Mouse (Mus musculus) thymus, postnatal 14 days (tissue): ENCODE measurements at regions not wholly inside any gene's neighbourhood (a gene's known extent, or its start where the extent isn't known, plus 50 kb on each side); places are given as distances from the start of the nearest gene placed in this dataset.

ENCODE experiments used
- DNase-seq: peaks from one replicate; pipeline ENCODE4 v3.0.0; 2021

DNA sequence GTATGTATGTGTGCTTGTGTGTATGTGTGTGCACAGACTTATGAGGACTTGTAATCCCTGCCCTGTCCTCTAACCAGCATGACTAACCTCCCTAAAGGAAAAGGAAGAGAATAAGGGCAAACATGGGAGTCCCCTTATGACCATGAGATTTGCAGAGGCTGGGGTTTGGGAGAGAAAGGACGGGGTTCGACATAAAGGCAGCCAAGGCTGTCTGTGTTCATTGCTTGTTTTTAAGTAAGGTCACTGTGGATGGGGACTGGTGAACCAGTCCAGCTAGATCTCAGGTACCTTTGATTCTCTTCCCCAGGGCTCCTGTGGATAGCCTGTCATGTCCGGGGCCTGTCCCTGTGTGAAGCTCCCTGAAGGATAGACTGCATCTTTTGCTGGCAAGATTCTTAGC, 55.6 kb downstream of the Irf2bp2 start:
- no peak for DNase-seq

DNA sequence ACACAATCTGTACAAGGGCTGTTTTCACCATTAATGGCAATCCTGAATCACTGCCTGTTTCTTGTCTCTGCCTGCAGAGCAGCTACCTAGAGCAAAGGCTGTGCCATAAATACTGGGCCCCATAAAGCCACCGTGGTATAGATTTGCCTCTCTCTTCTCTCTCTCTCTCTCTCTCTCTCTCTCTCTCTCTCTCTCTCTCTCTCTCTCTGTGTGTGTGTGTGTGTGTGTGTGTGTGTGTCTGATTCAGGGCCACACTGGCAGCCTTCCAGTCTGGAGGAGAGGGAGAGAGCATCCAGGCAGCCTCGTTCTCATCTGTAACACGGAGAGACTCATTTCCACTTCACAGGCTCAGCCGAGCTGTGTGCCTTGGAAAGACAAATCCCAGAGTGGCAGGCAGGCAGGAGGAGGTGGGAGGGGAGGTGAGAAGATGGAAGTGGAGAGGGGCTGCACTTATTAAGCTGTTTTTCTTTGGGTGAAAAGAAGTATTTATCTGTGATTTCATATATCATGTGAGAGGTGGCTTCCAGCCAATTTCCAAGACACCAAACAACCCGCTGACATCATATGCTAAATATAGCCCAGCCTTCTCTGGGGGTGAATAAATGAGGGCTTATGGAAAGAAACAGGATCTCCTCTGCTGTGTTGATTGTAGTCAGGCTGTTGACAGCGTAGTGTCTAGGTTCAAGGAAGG, 56.7 kb downstream of the Irf2bp2 start:
- DNase-seq, result no peak

DNA sequence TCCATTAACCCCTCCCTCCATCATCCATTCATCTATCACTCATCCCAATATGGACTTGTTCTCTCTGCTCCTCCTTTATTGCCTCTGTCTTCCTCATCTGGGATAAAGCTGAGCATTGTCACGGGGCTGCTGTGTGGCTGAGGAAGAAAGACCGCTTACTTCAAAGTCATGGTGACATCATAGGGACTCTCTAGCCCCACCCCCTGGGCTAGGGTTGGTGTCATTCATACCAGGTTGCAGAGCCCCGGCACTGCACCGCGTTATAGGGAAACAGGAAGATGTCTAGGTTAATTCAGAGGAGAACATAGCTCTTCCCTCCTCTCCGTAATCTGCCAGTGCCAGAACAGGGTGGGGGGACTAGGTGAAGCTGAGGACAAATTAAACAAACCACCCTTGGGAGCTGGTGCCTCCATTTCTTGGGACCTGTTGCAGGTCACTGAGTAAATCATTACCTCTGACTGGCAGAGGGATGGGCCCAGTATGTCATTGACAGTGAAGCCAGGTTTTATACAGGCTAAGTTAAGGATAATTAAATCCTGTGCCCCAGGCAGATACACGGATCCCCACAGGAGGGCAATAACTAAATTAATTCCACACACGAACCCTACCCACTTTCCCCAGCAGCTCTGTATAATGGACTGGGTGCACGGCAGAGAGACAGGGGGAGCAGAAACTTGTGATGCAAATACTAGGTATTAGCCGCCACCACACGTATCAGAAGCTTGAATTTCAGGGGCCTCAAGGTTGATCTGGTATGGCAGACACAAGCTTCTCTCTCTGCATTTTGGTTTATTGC, 57.5 kb downstream of the Irf2bp2 start:
- peak; percentile 63 for DNase-seq

- DNase-seq, result no peak
These were observed 57.6 kb upstream of the Tarbp1 start for GRCm38 (mm10) chr8:126532284-126532974.

DNA sequence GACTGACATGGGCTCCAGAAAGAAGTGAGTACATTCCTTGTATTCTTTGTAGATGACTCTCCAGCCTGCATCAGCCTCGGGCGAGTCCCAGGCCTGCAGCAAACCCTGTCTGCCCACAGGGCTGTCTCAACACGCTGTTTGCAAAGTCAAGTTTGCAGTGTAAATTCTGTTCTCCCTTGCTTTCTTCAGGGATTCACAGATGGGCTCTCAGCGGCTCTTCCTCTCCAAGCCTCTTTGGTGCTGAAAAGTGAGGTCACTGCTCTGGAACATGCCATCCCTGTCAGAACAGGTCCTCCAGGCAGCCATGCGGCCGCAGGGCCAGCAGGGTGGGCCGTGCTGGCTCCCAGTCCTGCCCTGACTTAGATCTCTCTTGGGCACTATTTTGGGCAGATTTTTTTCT, 56.6 kb upstream of the Tarbp1 start:
- no peak for DNase-seq

- no peak for DNase-seq
These were observed 54.5 kb upstream of the Tarbp1 start for GRCm38 (mm10) chr8:126529409-126529808.

GRCm38 (mm10) chr8:126528434-126529080, 53.7 kb upstream of the Tarbp1 start:
- DNase-seq, result no peak

DNA sequence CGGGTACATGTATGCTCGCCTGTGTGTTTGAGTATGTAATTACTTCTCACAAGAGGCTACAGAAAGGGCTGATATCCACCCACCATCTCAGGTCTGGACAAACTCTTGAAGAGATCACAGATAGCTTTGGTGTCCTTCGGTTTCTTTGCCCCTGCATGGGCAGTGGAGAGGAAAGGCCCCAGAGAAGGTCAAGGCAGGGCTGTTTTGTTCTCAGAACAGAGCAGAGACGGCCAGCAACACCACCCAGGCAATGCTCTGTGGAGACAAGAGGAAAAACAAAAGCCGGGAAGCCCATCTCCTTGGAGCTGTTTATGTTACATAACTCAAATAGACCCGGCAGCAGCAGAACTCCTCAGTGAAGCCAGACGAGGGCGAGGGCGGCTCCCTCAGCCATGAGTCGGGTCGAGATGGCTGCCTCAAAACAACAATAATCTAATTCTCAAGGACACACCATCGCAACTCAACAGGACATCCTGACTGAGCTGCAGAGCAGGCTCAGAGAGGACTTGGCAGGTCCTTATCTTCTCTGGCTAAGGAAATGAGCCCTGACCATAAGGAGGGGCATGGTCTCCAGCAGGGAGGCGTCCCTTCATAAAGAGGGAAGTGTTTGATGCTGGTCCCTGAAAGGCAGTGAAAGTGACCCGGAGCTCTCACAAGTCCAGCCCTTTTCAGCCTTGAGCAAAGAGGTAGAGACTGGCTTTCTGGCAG, 52.2 kb upstream of the Tarbp1 start:
- DNase-seq, result no peak

- no peak for DNase-seq
These were observed 50.7 kb upstream of the Tarbp1 start for GRCm38 (mm10) chr8:126525575-126525974.
